Mouse (Mus musculus): ENCODE measurements around the gene Akain1. TPM values are rescaled to one million over a fixed set of nuclear protein-coding genes. Genes with fewer than 3 reads are reported as not detected.

Akain1 gene
- polyA plus RNA-seq, 1 experiment from 2014 or later: not detected

- Histone ChIP-seq H3K4me3 (ENCODE audit: inconsistent target) (no peak overlapping the region), H3K36me3 (ENCODE audit: inconsistent target) (no peaks in the 10 kb centered on the region), H3K79me2 (ENCODE audit: inconsistent target) (no peaks in the 10 kb centered on the region), H3K27ac (no peak overlapping the region)
- 51% methylated on average over 4 of the region's 6 CpGs for WGBS (ENCODE audit: missing documents)
Measured at GRCm38 (mm10) chr17:69499441-69499840, 60.3 kb downstream of the Akain1 start.

DNA sequence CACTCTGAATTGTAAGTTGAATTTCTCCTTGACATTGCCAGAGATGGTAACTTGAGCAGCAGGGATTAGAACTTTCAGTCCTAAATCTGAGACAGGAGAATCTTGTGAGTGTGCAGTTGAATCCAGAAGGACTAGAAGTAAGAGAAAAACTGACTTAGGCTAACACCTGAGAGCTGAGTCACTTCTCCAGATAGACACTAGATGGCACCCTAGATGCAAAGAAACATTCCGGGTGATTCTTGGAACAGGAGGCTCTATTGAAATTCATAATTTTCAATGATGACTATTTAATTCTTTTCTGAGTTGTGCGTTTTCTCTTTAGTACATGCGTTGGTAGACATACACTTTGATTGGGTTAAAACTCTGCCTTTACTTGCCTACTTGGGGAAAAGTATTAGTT, 66.9 kb downstream of the Akain1 start:
- no peaks in the 10 kb centered on the region for H3K79me2 ChIP-seq (ENCODE audit: inconsistent target)
- 40% methylated on average over 3 of the region's 3 CpGs for WGBS (ENCODE audit: missing documents)
- no peak overlapping the region for H3K27ac ChIP-seq
- H3K4me3 ChIP-seq (ENCODE audit: inconsistent target): no peak overlapping the region
- no peaks in the 10 kb centered on the region for H3K36me3 ChIP-seq (ENCODE audit: inconsistent target)

- no peak overlapping the region for H3K27ac ChIP-seq
- H3K4me3 ChIP-seq (ENCODE audit: inconsistent target): no peak overlapping the region
- no peaks in the 10 kb centered on the region for H3K36me3 ChIP-seq (ENCODE audit: inconsistent target)
- H3K79me2 ChIP-seq (ENCODE audit: inconsistent target): no peaks in the 10 kb centered on the region
- 91% methylated on average over 4 of the region's 4 CpGs for WGBS (ENCODE audit: missing documents)
Measured at GRCm38 (mm10) chr17:69516344-69516907, 77.3 kb downstream of the Akain1 start.

DNA sequence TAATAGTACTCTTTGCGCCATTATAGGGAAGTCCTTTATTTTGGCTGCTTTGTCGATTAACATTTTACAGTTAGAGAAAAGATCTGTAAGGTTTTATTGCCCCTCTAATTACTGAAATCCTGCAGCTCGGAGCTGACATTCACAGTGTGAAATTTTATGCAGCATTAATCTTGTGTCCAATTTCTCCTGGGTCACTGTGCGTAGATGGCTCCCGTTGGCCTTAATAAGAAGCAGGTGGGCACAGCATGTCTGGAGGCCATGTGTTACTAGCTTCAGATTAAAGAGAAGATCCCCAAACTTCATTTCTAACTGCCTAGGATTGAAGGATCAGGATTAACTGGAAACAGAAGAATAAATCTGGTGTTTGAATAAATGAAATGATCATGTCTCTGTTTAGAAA, 92.3 kb downstream of the Akain1 start:
- H3K36me3 ChIP-seq (ENCODE audit: inconsistent target): no peaks in the 10 kb centered on the region
- no peak overlapping the region for H3K4me3 ChIP-seq (ENCODE audit: inconsistent target)
- no peaks in the 10 kb centered on the region for H3K79me2 ChIP-seq (ENCODE audit: inconsistent target)
- 82% methylated on average over 5 of the region's 5 CpGs for WGBS (ENCODE audit: missing documents)
- H3K27ac ChIP-seq: no peak overlapping the region

Other genes starting within 250 kb of the Akain1 start
- gene Zbtb14, start 56.3 kb upstream of the Akain1 start, polyA plus RNA-seq (2018): 11.9 to 12.9 TPM (median 12.4 TPM) in 3 replicates

All from macrophage (primary cell).